Mouse (Mus musculus) lung, embryonic 14.5 days (tissue): Measurements from ENCODE around the gene Ddah2. TPM values are rescaled to one million over a fixed set of nuclear protein-coding genes. Genes with fewer than 3 reads are reported as not detected.
"Not testable (repeated sequence)": the region's sequence is repeated elsewhere in the genome, so short reads cannot be mapped to it uniquely, and the experiment has no call there.

Experiments
- ATAC-seq: fragments of 200-750 bp; cut with Nextera tagmentation; 2 replicates; pipeline ENCODE4 v1.8.0; 2017; ENCODE audit warnings: mild to moderate bottlenecking, moderate TSS enrichment, moderate library complexity; ENCODE audit not compliant: insufficient read depth
- DNase-seq: peaks from one replicate; pipeline ENCODE4 v3.0.0-alpha.2; 2015
- H3K27ac ChIP-seq: fragments of 300-500 bp; sonication (generic); 2 replicates; pipeline ENCODE4 v1.5.1; 2014; ENCODE audit warnings: low read depth, mild to moderate bottlenecking, moderate library complexity
- H3K27me3 ChIP-seq: fragments of 300-500 bp; sonication (generic); 2 replicates; pipeline ENCODE4 v1.6.1; 2014; ENCODE audit warnings: low read length, control low read depth; ENCODE audit not compliant: insufficient read depth
- H3K36me3 ChIP-seq: fragments of 300-500 bp; sonication (generic); 2 replicates; pipeline ENCODE4 v1.6.1; 2014; ENCODE audit warnings: control low read depth; ENCODE audit not compliant: insufficient read depth
- H3K4me1 ChIP-seq: fragments of 300-500 bp; sonication (generic); 2 replicates; pipeline ENCODE4 v1.6.1; 2014; ENCODE audit warnings: antibody characterized with exemption, control low read depth; ENCODE audit not compliant: insufficient read depth
- H3K4me2 ChIP-seq: fragments of 300-500 bp; sonication (generic); 2 replicates; pipeline ENCODE4 v1.6.1; 2014; ENCODE audit warnings: mild to moderate bottlenecking
- H3K4me3 ChIP-seq: fragments of 300-500 bp; sonication (generic); 2 replicates; pipeline ENCODE4 v1.5.1; 2014; ENCODE audit warnings: low read depth, low read length
- H3K9ac ChIP-seq: fragments of 300-500 bp; sonication (generic); 2 replicates; pipeline ENCODE4 v1.6.1; 2014
- H3K9me3 ChIP-seq: fragments of 300-500 bp; sonication (generic); 2 replicates; pipeline ENCODE4 v1.6.1; 2016; ENCODE audit warnings: low read depth, low read length, control low read depth
- CTCF ChIP-seq: IDR thresholded peaks from 2 replicates; pipeline ENCODE4 v1.5.1; 2016; ENCODE audit warnings: antibody characterized with exemption, low read depth
- WGBS: fragments of 180-500 bp; shearing (Covaris S2); extraction: QIAGEN DNeasy Blood & Tissue Kit; methylation state at CpG from one replicate; pipeline ENCODE4 v1.1.7; 2014; 5-methylcytosine and 5-hydroxymethylcytosine counted together
- polyA plus RNA-seq: library from polyadenylated mRNA; unstranded; fragments of >200 nt; fragmentation: Nextera tagmentation; extraction: Ambion mirVana; gene quantifications from 2 replicates; pipeline ENCODE4 v1.2.1, GENCODE M21; 2014

The Ddah2 gene
- polyA plus RNA-seq, 1 experiment from 2014 or later: 338 TPM

DNA sequence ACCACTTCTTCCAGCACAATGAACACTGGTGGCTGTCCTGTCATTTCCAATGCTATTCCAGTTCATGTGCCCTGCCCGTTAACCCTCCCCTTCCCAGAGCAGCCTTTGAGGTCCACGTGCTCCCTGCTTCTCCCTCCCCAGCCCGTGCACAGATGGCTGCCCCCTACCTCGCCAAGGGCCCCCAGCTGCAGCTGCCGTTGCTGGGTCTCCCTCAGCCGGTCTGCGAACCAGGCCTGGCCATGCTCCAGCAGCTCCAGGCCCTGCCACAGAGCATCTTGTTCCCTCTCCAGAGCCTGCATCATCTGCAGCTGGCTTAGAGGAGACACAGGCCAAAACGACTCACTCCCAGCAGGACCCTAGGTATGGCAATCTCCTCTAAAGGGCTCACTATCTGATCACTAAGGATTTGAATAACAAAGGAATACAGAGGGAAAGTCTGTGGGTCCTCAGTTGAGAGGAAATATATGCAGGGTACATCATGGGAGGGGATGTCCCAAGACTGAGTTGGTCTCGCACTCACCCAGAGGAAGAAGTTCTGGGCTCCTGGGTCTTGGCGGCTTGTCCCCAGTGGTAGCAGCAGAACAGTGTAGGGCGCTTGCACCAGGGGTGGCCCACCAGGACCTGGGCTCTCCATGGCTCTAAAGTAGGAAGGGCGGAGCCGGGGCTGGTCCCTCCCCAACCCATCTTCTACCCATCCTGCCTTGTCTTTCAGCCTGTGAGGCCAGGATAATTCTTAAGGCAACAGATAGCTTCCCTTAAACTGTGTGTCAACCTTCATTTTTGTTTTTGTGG is 31.4 kb upstream of the Ddah2 start, which contains the start of gene Sapcd1:
TSS of gene Sapcd1 (minus strand) at position 740 of the 792 bp plus-strand sequence.
- Histone ChIP-seq H3K4me1 (peaks cover 4% of the 10 kb centered on the region; the same call in 1 of the 2 replicates), H3K4me2 (peak within 1 kb of the TSS; percentile 36), H3K9me3 (no peaks in the 10 kb centered on the region), H3K36me3 (no peaks in the 10 kb centered on the region), H3K27ac (peak within 1 kb of the TSS; percentile 73), H3K27me3 (no peaks in the 10 kb centered on the region), H3K9ac (peak within 1 kb of the TSS; percentile 1; the same call in 1 of the 2 replicates), H3K4me3 (peak within 1 kb of the TSS; percentile 17; the same call in 1 of the 2 replicates)
- TF ChIP-seq CTCF: no peak
- DNase-seq: peak; percentile 82
- WGBS: 40% methylated on average over 13 of the region's 13 CpGs
- ATAC-seq: peak; percentile 86

DNA sequence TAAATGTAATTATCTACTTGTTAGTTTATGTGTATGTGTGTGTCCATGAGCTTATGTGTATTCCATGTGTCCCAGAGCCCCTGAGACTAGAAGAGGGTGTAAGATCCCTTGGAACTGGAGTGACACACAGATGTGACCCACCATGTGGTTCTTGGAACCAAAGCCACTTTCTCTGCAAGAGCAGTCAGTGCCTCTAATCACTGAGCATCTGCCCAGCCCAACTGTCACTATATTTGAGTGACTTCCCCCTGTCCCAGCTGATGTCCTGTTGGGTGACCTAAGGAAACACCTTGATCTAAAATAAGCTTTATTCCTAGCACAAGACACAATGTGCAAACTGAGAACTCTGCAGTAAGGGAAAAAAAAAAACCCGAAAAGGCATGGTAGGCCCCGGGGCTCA is 30.5 kb upstream of the Ddah2 start:
- Histone ChIP-seq H3K27me3 (no peaks in the 10 kb centered on the region), H3K36me3 (no peaks in the 10 kb centered on the region), H3K27ac (no peak overlapping the region), H3K9me3 (no peaks in the 10 kb centered on the region), H3K4me1 (peaks cover 4% of the 10 kb centered on the region; the same call in 1 of the 2 replicates), H3K4me2 (no peak overlapping the region), H3K4me3 (no peak overlapping the region), H3K9ac (no peak overlapping the region)
- ATAC-seq (no peak), DNase-seq (no peak)
- 72% methylated on average over 2 of the region's 2 CpGs for WGBS
- no peak for TF ChIP-seq CTCF

DNA sequence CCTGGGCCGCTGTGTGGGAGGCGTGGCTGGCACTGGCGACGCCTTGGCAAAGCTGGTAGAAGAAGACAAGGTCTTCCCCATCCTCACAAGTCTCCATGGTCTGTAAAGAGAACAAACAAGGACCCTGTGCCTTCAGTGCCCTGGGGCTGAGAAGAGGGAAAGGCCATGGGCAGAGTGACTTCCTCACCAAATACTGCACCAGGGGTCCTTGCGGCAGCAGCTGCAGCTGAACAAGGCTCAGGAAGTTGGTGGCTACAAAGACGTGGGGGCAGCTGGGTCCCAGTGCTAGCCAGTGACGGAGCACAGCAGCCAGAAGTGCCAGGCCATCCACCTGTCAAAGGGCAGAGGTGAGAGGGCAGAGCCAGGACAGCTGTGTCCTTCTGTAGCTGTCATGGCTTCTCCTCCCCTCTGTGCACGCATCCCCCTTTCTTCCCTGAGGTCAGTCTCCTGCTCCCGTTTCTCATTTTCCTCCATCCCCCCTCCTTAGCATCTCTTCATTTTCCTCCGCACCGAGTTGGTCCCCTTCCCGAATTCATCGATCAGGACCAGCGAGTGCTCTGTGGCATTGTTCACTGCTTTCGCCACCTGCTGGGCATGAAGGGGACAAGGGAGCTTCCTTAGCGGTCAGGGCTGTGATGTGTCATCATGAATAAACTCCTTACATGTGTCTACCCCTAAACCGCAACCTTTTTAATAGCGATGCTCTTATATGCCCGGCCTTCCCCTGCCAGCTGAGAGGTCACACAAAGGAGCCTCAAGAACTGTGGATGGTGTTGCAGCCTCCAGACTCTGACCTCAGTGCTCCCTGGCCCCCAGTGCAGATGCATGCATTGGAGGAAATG is 28.9 kb upstream of the Ddah2 start:
- Histone ChIP-seq H3K9me3 (no peaks in the 10 kb centered on the region), H3K27me3 (no peaks in the 10 kb centered on the region), H3K36me3 (no peaks in the 10 kb centered on the region), H3K27ac (no peak overlapping the region), H3K4me3 (no peak overlapping the region), H3K9ac (no peak overlapping the region), H3K4me2 (no peak overlapping the region), H3K4me1 (peaks cover 4% of the 10 kb centered on the region; the same call in 1 of the 2 replicates)
- DNase-seq: peak; percentile 41
- TF ChIP-seq CTCF: peak; percentile 66
- no peak for ATAC-seq
- 30% methylated on average over 19 of the region's 19 CpGs for WGBS

DNA sequence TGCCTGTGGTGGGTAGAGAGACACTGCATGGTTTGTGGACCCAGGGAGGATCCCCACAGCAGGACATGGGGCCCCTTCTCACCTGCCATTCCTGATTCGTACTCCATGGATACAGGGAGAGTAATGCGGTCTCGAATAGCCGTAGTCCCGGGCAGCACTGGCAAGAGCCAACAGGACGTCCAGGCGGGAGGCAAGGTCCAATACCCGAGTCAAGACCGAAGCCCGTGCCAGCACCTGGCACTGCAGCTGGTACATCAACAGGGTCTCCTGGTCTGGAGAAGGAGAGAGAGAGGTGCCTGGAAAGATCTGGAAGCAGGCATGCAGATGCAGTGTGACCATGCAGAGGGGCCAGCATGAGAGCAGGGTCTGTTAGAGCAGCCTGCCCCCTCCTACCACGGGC is 27.6 kb upstream of the Ddah2 start:
- Histone ChIP-seq H3K4me2 (no peak overlapping the region), H3K9ac (no peak overlapping the region), H3K27ac (no peak overlapping the region), H3K4me3 (no peak overlapping the region), H3K27me3 (no peaks in the 10 kb centered on the region), H3K4me1 (no peaks in the 10 kb centered on the region; the same call in 1 of the 2 replicates), H3K9me3 (no peaks in the 10 kb centered on the region), H3K36me3 (no peaks in the 10 kb centered on the region)
- no peak for ATAC-seq
- WGBS: 83% methylated on average over 11 of the region's 11 CpGs
- DNase-seq: no peak
- TF ChIP-seq CTCF: no peak

DNA sequence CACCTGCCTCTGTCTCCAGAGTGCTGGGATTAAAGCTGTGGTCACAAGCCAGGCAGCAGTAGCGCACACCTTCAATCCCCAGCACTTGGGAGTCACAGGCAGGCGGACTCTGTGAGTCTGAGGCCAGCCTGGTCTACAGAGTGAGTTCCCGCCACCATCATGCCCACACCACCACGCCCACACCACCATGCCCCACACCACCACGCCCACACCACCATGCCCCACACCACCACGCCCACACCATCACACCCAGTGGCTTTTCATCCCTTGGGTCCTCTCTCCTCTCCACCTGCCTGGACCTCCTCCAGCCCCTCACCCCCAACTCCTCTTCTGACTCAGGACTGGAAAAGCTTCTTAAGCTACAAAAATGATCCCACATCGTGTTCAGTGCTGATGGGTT is 27.0 kb upstream of the Ddah2 start:
- Histone ChIP-seq H3K27me3 (no peaks in the 10 kb centered on the region), H3K4me3 (no peak overlapping the region), H3K9ac (no peak overlapping the region), H3K36me3 (no peaks in the 10 kb centered on the region), H3K9me3 (no peaks in the 10 kb centered on the region), H3K27ac (no peak overlapping the region), H3K4me1 (no peaks in the 10 kb centered on the region), H3K4me2 (no peak overlapping the region)
- WGBS: 65% methylated on average over 7 of the region's 7 CpGs
- ATAC-seq (no peak), DNase-seq (no peak)
- no peak for TF ChIP-seq CTCF

DNA sequence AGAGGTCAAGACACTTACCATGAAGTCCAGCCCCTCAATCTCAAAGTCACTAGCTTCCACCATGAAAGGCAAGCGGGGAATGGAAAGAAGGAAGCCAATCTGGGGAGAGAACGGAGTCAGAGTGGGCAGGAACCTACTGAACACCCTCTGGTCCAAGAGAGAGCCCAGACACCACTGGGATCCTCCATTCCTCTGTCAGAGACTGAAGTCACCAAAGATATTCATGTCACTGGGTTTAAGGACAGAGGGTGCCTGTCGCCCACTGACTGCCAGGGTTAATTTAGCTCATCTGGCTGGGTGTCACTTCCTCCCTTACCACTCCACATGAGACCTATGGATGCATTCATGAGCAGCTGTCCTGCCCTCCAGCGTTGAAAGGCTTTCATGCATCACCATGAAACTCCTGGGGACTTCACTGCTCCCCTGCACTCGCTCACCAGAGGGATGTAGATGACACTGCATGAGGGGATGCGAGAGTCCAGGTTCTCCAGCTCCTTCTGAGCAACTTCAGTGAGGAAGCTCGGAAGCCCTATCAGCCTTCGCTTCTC is 26.4 kb upstream of the Ddah2 start:
- no peak overlapping the region for H3K4me3 ChIP-seq
- DNase-seq (no peak), ATAC-seq (no peak)
- no peaks in the 10 kb centered on the region for H3K27me3 ChIP-seq
- H3K36me3 ChIP-seq: no peaks in the 10 kb centered on the region
- no peak overlapping the region for H3K4me2 ChIP-seq
- no peaks in the 10 kb centered on the region for H3K9me3 ChIP-seq
- no peaks in the 10 kb centered on the region for H3K4me1 ChIP-seq
- TF ChIP-seq CTCF: peak; percentile 8; the same call in 1 of the 2 replicates
- 68% methylated on average over 8 of the region's 8 CpGs for WGBS
- H3K27ac ChIP-seq: no peak overlapping the region
- H3K9ac ChIP-seq: no peak overlapping the region

DNA sequence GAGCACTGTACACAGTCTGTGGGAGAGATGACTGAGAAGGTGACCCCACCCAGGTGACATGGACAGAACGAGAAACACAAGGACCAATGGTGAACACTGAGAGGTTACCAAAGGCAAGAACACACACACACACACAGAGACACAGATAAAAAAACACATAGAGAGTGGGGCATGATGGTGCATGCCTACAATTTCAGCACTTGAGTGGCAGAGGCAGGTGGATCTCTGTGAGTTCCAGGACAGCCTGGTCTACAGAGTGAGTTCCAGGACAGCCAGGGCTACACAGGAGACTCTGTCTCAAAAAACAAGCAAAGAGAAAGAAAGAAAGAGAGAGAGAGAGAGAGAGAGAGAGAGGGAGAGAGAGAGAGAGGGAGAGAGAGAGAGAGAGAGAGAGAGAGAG is 25.1 kb upstream of the Ddah2 start:
- H3K27me3 ChIP-seq, H3K9ac ChIP-seq, H3K4me2 ChIP-seq, H3K4me1 ChIP-seq, H3K4me3 ChIP-seq, H3K9me3 ChIP-seq, H3K27ac ChIP-seq, DNase-seq, H3K36me3 ChIP-seq, ATAC-seq: not testable (repeated sequence)
- WGBS: 30% methylated on average over 1 of the region's 1 CpGs
